Mouse (Mus musculus) thymus, postnatal 14 days (tissue): ENCODE results near the gene Rab40c.

Experiments used
- DNase-seq: peaks from one replicate; pipeline ENCODE4 v3.0.0; 2021

Gene Rab40c

DNA sequence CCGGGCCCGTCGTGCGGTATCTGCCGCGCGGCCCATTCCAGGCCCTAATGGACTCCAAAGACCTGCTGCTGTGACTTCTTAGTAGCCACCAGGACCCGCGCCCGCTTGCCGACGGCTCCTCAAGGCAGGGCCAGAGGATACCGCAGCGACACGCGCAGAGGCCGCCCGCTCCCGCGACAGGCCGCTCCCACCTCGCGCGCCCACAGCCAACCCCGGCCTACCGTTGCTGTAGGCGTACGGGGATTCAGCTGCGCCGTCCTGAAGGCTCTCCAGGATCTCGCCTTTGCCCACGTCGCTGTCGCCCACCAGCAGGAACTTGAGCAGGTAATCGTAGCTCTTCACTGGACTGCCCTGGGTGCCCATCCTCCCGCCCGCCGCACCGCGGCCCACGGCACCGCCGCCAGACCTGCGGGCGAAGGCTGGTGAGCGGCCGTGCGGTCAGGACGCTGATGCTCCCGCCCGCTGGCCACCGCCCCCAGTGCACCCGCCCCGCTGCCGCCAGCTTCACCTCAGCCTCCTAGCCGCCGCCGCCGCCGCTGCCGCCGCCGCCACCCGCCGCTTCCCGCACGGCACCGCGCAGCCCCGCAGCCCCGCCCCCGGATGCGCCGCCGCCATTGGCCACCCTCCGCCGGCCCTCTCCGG, at the start of gene Rab40c:
Gene Rab40c, minus strand, starts transcription at position 584 of the 642 bp plus-strand sequence.
- peak; percentile 65 for DNase-seq

DNA sequence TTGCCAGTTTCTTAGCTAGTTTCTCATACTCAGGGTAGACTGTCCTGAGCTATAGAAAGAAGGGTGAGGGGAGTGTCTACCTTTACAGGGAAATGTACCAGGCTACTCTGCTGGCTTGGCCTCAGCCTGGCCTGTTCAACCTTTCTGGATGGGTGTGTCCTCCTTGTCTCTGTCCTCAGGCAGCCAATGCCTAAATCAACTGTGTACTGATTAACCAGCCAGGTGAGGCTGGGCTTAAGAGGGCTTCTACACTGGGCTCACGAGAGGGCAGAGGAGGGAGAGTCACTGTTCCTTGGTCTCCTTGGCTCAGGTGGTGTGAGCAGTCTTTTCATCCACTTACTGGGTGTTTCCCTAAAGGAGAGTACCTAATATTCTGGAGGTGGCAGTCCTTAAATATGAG, 48.6 kb upstream of the Rab40c start:
- no peak for DNase-seq

DNA sequence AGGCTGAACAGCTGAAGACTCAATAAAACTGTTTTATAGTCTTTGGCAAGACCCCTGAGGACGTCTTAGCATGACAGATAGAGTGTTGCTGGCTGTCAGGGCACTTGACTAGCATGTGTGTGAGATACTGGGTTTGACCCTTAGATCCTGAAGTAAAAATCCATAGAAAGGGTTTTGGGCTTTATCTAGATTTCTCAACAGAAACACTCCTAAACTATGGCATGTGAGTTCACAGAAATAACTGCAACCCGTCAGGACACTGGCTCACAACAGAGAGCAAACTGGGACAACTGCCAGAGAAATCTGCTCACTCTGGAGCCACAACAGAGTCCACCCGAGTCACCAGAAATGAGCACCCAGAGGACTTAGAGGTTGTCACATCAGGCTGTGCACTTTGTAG, 48.1 kb upstream of the Rab40c start:
- no peak for DNase-seq

DNA sequence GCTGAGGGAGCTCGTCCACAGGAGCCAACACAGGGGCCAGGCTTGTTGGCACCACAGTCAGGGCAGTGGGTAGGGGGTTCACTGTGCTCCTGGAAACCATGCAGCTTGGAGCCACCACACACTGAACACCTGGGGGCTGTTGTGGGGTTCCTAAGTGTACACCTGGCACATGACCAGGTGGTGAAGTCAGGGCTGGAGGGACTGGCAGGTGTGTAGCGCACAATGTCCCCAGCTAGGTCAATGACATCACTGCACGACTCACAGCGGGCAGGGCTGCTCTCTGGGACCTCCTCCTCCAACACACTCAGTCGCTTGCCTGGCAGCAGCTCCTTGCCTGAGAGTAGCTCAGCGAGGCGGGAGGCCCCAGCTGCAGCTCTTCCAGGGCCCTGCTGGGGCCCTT, 44.7 kb upstream of the Rab40c start:
- DNase-seq = no peak

DNA sequence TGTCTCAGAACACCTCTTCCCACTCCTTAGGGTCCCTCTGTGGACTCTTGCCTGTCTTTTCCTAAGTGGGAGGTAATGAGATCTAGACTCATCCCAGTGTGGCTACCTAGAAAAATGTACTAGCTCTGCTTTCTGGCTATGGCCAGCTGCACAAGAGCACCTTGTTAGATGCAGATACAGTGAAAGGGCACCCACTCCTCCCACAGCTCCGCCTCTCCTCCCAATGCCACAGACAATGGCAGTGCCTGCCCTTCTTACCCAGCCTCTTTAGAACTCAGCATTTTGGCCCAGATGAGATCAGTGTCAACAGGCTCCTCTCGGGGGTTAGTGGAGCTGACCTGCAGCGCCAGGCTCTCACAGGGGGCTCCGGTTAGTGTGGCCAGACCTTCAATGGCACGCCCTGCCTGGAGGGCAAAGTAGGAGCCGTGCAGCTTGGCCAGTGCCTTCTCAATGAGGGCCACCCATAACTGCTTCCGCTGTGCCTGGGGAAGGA, 42.9 kb upstream of the Rab40c start:
- no peak for DNase-seq

DNA sequence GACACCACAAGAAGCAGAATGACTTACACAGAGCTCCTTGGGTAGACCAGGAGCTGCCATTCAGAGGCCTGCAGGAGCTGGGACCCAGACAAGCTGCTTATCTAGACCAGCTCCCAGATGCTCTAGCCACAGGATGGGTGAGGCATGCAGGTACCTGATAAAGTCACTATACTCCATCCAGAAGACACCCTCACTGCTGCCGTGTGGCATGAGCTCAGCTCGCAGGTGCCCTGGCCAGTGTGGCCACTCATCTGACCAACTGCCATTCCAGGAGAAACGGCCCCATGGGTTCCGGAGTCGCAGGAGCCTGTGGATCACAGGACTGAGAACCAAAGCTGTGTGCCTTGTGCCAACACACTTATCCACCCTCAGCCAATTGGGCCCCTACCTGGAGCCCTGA, 42.0 kb upstream of the Rab40c start:
- no peak for DNase-seq

DNA sequence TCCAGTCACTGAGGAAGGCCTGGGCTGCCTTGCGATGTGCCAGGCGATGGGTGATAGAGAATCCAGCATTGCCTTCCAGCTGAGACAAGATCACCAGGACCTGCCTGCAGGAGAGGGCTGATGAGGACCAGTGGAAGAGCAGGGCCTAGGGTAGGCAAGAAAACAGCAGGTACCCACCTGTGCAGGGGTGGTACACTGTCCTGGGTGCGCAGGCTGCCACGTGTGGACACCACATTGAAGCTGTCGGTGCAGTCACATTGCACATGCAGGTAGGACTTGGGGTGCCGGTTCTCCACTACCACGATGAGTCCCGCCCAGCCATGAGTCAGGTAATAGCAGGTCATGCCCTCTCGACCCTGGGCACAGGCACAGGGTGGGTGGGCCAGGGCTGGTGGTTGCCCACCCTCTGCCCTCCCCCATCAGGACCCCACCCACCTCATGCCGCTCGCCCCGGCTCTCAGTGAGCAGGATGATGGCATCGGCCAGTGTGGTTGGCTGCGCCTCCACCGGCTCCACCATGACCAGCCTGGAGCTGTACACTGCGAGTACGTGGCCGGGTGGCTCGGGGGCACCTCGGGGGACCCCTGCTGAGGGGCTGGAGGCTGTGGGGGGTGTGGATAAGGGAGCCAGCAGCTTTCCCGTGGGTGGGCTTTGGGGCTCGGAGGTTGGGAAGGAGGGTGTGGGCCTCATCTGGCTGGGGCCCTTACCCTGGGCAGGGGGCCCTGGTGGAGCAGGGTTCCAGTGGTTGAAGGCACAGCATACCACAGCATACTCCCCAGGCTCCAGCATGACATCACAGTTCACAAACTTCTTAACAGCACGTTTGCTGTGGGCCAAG, 40.3 kb upstream of the Rab40c start:
- no peak for DNase-seq

DNA sequence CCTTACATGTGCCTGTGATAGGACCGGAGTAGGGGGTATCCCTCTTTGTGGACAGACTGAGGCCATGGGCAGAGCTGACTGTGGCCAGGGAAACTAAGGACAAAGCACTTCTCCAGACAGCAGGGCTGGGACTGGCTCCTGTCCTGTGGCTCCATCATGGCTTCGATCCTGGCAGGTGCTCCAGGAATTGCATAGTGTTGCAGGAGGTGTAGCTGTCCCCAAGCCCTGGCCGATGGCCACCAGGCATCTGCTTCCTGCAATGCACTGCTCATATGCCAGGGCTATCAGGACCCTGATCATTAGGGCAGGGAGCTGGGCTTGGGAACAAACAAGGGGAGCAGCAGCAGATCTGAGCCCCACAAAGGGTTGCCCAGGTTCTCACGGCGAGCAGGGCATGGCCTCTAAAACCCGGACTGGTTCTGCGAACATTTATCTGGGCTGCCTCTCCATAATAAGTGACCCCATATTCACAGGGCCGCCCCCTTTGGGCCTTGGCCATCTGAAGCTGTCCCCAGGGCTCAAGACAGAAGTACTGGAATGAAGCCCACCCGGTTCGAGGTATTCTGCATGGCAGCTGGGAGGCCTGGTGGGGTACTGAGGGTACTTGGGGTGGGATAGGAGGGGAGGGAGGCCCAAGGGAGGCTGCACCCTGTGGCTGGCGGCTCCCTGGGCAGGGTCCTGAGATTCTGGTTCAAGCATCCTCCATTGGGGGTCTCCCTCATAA, 39.4 kb upstream of the Rab40c start:
- no peak for DNase-seq

DNA sequence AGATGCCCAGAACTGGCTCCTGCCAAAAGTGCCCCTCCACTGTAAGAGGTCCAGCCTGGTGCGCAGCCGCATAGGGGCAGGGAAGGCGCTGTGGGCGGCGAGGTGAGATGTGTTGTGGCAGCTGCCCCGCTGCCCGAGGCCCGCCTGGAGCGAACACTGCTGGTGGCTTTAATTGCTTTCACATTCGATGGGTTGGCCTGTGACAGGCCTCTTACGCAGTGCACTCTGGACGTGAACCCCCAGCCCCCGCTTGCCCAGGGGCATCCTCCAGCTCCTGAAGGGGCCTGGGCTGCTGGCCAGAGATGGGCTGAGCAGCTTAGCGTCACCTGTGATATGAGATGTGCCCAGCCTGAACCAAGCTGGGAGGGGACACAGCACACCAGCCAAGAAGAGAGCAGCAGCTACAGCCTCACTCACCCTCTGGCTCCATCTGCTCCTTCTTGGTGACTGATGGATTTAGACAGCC, 38.1 kb upstream of the Rab40c start:
- DNase-seq = no peak

DNA sequence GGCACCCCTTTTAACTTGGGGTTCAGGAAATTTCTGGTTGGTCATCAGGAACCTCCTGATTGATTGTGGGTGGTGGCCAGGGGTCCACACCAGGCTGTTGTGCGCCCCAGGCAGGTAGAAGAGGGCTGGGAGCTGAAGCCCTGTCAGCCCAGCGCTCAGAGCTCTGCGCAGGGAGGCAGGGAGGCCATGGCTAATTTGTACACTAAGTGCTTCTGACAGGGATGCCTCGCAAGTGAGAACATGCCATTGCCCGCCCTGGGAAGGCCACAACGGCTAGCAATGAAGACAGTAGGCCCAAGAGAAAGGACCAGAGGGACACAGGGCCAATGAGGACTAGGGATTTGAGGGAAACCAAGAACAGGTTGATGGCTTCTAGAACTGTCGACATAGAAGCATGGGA, 37.1 kb upstream of the Rab40c start:
- no peak for DNase-seq

DNA sequence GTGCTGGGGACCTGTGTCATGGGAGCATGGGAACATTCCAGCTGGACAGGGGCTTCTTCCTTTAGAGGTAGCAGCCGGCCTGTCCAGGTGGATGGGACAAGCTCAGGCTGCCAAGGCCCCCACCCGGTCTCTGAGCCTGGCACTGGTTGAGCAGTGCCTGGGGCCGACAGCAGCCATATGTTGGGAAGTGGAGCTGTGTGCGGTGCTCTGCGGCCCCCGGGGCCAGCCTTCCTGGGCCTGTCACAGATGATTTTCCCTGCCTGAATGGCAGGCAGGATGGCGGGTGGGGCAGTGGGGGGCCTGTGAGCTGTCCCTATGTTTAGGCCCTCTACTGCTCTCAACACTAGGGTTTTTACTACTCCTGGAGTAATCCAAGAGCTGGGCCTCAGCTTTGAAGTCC, 36.7 kb upstream of the Rab40c start:
- no peak for DNase-seq

DNA sequence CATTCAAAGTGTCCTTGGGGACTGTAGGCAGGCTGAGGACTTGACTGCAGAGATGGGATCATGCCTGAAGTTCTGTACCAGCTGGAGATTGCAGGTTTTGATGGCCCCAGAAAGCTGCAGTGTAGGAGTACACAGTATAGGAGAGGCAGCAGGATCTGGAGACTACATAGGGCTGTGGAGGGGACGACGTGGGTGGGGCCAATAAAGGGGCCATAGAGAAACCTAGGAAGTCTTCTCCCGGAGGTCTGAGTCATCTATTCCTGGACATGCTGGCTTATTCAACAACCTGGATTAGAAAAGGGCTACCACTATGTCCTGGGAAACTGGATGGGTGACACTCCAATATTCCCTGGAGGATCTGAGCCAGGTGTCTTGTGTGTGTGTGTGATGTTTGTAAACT, 36.2 kb upstream of the Rab40c start:
- no peak for DNase-seq

DNA sequence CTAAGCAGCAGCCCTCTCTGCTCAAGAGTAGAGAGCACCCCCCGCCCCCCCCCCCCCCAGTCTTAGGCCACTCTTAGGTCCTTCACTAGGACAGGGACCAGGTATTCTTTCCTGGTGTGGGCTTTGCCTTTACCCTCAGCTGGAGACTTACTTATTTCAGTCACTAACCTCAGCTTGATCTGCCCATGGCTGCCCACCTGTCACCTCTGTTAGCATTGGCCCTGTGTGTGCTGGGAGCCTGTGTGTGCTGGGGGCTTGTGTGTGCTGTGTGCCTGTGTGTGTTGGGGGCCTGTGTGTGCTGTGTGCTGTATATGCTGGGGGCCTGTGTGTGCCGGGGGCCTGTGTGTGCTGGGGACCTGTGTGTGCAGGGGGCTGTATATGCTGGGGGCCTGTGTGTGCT, 35.1 kb upstream of the Rab40c start:
- no peak for DNase-seq

DNA sequence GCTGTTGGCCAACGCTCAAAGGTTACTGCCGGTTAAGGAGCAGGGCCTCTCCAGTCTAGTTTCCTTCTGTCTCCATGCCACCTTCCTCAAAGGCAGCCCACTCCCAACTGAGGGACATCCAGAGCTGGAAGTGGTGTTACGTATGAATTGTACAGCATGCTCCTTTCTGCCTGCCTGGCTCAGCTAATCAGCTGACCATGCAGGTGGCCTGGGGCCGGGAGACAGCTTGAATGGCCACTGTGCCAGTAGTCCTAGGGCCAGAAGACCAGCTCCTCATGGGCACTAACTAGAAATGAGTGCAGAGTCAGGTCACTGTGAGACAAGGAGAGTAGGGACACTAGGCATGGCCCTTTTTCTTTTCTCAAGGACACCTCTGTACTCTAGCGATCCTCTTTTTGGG, 33.6 kb upstream of the Rab40c start:
- DNase-seq = no peak

DNA sequence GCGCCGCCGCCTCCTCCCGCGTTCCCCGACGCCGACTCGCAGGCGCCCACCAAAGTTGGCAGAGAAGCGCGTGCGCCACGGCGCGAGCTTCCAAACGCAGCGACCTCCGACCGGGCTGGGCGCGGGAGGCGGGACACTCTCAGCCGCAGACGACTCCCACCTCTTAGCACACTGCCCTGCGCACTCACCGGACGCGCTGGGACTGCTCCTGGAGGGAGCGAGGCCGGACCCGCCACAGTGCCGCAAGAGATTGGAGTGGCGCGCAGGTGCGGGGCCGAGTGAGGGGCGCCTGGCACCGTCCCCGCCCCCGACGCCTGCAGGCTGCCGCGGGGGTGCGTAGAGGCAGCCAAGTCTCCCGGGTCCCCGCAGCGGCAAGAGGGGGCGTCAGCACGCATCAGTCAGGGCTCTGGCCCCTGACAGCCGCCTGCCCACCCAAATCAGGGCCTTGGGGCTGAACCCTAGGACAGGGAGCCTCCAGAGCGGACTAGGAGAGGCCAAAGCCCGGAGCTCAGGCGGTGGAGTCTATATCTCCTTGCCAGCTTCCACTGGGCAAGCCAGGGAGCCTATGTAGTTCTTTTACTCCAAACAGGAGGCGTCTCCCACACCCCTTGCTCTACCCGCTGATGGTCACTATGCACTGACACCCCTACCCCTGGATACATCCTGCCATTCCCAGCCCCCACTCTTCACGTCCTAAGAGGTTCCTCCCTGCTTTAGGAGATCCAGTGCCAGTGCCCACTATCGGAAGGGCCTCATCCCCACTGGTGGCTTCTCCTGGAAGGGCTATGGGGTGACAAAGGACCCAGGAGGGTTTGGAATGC, 32.5 kb upstream of the Rab40c start, which contains the start of gene A930017K11Rik:
Gene A930017K11Rik, minus strand, starts transcription at position 763 of the 821 bp plus-strand sequence.
- DNase-seq = no peak

DNA sequence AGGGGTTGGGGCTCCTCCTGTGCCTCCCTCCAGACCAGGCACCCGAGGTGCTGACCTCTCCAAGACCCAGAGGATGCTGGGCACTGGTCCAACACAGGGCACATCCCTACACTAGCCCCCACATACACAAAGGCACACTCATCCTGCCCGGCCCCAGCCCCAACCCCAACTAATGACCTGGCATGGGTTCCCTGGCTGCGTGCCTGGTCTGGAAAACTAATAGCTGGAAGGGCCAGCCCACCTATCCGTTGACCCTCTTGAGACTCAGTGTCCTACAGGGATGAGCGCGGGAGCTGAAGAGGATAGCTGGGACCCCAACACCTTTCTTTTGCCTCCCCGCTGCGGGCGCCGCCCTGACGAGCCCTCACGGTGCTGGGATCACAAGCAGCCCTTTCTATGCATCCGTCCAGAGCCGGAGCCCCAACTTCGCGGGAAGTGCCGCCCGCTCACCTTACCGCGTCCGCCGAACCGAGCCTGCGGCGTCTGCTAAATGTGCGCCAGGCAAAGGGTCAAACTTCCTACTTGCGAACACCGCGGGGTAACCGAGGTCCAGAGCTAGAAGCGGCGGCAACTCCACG, 31.8 kb upstream of the Rab40c start:
- DNase-seq = no peak

DNA sequence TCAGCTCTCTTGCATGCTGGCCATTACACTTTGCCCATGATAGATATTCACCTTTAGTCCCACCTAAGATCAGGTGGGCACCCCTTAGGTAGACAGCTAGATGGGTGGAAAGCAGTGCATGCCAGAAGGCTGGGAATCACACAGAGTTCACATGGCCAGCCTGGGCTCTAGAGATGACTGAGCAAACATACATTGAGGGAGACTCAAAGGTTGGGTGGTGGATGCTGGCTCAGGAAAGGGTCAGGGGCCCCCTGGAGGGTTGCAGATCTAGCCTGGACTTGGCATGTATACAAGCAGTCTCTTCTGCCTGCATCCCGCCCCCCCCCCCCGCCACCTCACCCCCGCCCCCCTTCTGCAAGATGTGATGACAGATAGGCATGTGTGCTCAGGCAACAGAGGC, 31.2 kb upstream of the Rab40c start:
- DNase-seq = no peak

DNA sequence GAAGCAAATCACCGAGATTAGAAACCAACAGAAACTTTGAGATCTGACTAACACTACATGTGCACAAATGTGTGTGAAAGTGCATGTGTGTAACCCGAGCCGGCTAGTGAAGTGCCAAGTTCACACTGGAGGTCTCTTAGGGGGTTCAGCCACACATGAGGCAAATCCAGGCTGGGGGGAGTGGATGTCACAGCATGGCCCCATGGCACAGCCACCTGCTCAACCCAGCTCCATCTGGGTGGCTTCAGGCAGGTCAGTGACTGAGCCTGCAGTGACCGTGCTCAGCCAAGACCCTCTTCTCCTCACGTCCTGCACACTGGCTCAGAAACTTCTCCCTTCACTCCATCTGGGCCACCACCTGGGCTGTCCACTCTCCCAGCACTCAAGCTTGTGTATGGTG, 30.5 kb upstream of the Rab40c start:
- DNase-seq = no peak

DNA sequence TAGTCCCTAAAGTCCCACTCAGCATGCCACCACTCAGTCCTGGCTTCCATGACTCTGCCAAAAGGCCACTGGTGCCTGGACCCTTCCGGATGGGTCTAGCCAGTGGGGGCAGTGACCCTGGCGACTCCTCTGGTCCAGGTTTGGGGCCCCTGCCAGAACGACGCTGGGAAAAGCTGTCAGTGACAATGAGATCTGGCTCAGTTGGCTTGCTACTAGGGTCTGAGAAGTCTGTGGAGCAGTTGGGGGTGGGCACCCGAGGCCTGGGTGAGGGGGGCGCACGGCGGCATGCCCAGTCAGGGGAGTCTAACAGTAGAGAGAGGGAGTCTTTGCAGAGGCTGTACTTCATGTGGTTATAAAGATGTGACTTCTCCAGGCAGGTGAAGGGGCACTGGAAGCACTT, 28.5 kb upstream of the Rab40c start:
- no peak for DNase-seq

DNA sequence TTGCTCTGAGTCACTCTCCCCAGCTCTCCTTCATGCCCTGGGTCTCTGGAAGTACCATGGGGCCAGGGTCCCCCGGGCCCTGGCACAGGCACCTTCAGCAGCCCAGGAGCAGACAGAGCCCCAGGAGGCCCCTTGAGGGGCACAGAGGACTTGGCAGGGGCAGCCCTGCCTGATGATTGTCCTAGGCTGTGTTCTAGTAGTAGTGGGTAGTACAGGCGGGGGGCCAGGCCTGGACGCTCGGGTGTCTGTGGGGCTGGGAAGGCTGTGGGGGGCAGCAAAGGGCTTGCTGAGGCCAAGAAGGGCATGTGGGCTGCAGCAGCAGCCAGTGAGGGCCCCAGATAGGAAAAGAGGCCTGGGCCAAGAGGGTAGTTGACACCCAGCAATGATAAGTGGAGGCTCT, 28.0 kb upstream of the Rab40c start:
- DNase-seq = no peak

DNA sequence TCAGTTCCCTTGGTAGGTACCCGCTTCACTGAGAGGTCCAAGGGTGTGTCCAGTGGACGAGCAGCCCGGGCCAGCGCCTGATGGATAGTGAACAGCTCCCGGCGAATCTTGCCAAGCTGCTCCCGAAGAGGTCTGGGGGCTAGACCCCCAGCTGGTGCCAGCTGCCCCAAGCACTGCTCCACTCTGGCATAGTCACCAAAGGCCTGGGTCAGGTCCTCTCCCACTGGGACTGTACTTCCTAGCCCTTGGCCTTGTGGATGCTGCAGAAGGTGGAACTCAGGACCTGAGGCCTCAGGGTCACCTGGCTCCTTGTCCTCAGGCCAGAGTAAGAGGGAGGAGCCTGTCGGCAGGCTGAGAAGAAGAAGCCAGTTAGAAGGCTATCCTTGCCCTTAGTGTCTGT, 27.4 kb upstream of the Rab40c start:
- no peak for DNase-seq

DNA sequence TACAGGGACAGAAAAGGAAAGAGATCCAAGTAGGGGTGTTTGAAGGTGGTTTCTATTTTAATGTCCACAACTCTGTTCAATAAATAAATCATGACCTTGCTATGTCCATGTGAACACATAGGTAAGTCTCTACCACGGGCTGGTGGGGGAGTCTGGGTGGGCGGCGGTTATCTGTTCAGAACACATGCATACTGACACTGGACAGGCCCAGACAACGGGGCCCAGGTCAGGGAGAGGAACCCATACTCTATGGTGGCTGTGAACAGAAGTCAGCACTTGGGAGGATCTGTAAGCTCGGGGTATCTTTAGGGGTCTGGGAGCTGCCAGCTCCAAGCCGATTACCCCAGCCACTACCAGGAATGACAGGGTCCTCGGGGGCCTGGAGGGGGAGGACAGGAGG, 26.8 kb upstream of the Rab40c start:
- DNase-seq = no peak
